Mouse (Mus musculus): ENCODE measurements at regions not wholly inside any gene's neighbourhood (a gene's known extent, or its start where the extent isn't known, plus 50 kb on each side); places are given as distances from the start of the nearest gene placed in this dataset.

DNA sequence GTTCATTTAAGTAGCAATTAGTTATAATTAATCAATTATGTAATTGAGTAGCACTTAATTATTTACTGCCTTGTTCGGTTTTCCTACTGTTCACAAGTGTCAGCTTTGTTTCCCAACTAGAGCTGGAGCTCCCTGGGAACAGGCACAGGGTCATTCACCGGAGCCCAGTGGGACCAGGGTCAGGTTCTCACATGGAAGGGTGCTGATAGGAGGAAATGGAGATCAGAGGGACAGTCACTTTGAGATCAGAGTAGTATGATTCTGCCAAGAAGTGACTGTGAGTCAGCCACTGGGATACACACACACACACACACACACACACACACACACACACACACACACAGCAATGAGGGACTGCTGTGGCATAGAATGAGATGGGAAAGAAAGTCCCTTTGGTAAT is 176.4 kb upstream of the Klhl29 start:
- no peak for DNase-seq

DNA sequence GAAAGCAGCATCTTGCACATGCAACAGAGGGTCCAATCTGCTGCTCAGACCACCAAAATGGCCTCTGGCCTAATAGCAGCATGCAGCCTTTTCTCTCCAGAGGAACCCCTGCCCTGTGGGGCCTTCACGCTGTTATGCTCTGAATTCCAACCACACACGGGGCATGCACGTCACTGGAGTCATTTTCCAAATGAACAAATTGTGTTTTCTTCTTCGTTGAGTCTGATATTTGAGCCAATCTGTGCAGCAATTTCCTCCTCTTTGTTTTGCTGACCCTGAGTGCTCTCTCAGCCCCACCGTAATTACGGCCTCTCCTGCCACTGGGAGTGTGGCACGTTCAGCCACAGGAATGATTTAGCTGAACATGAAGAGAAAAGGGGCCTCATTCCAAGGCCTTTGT is 174.3 kb upstream of the Klhl29 start:
- DNase-seq, result no peak

DNA sequence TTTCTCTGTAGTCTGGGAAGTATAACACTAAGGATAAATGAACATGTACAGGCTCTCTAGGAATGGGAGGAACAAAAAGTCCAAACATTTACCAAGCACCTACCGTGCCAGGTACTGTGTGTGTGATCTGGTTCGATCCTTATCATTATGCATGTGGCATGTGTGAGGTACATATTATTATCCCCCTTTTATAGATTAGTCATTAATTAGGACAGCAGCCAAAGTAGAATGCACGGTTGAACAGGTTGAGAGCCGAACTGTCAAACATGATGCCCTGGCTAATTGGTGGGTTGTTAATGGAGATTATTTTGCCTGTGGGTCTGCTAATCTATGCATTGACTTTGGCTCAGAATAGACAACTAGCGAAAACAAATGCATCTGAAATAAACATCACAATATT is 172.2 kb upstream of the Klhl29 start:
- no peak for DNase-seq

DNA sequence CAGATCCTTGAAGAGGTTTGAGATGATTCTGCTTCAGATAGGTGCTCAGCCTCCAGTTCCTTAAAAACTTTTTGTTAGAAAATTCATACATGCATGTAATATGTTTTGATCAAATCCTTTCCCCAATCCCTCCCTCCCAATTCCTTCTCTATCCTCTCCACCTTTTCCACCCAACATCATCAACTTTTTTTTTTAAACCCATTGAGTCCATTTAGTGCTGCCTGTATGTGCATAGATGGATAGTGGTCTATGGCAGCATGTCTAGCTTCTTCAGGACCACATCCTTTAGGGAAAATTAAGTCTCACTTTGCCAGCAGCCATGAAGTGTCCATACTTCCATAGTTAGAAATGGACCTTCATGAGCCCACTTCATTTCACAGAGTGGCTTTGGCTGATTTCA is 167.2 kb upstream of the Klhl29 start:
- DNase-seq, result no peak

DNA sequence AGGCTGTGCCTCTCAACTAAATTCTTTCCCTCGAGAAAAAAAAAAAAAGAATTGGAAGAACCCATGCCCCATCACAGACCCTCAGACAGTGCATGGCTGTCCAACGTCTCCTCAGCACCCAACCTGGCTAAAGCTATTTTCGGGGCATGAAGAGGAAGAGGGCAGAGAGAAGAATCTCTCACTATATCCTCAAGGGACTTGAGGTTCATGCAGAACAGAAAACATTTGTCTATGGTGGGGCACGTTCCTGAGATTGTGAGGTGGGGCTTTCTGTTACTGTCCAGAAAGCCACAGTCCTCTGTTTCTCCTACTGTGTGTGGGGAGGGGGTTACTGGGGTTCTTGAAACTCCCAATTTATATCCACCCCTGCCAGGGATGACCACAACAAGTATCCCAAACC is 120.8 kb upstream of the Klhl29 start:
- no peak for DNase-seq

DNA sequence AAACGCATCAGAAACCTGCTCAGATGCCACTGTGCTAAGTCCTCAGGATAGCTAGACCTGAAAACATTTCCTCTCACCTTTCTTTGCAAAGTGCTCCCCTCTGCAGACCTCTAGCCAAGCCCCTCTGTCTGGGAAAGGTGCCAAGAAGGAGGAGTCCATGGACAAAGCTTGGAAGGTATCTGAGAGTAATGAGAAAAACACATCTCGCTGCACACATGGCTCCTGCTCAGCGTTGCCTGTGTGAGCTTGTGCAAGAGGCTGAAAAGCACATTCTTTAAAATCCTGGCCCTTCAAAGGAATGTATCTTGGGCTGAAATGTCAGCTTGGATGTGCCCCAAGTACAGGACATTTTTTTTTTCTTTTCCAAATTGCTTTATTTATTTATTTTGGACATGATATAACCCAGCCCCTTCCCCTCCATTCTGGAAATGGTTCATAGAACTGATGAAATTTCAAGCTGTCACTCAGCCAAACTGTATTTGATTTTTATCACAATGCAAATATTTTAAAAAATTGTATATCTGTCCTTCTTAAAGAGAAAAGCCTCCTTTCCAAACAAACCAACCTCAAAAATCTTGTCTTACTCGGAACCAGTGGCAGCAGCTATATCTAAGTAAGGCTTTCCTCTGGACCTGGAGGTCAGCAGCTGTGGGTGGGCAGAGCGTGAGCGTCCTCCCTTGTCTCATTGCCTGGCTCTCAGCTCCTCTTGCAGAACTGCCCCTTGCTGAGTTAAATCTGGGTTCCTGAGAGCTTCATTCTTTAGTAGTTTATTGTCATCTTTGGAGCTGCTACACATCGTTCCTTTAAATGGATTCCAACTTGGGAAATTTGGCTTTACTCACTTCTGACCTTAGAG is 119.4 kb upstream of the Klhl29 start:
- DNase-seq, result no peak

DNA sequence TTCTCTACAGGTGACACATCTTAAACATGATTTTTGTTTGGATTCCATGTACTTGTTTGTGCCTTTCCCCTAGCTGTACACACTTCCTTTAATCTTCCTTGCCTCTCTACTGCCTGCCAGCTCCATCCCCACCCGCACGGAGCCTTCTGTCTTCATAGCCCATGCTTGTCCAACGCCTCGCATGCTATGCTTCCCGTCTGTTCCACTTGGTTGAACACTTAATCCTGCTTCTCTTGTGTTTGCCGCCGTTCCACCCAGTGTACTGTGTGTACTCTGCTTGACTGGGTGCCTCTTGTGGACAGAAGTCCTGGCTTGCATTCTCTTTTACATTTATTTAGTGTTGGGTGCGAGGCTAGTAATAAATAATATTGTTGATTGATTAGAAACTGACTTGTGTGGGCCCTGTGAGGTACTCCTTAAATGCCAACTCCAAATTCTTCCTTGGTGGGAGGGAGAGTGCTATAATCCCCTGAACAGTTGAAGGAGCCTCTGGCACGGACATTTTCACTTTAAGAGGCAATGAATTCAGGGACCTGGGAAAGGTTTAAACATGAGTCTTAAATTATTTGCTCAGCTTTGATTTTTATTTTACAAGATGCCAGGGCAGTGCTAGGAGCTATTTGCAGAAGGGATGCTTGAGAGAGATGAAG is 88.9 kb upstream of the Klhl29 start:
- DNase-seq, result no peak

DNA sequence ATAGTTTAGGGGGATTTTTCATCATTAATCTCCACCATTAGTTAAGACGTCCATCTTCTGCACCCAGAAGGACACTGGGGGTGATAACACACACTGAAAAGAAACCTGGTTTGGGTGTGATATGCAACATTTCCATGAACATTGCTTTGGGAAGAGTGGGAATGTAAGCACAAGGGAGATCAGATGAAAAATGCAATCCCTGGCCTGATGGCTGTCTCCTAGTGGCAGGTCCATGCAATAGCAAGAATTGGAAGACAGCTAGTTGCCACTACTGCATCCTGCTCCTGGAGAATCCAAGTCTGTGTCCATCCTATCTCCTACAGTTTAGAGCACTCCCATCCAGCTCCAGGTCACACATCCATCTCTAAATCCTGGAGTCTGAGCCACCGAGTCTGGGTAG is 77.7 kb upstream of the Klhl29 start:
- DNase-seq, result no peak

DNA sequence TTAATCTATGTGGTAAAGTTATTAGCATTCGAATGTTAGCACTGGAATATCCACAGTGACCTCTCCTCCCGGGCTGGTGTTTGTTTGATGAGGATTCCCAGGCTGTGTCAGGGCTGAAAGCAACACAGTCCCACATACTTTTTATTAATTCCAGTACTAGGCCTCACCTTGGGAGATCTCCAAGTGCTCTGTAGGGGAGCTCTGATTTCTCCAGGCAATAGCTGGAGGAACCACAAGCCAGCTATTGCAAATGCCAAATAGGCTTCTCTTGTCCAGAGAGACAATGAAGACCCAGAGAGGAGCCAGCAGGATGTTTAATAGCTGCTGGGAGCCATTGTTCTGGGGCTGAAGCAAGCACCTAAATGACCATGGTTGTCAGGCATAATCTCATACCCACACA is 68.2 kb upstream of the Klhl29 start:
- no peak for DNase-seq

DNA sequence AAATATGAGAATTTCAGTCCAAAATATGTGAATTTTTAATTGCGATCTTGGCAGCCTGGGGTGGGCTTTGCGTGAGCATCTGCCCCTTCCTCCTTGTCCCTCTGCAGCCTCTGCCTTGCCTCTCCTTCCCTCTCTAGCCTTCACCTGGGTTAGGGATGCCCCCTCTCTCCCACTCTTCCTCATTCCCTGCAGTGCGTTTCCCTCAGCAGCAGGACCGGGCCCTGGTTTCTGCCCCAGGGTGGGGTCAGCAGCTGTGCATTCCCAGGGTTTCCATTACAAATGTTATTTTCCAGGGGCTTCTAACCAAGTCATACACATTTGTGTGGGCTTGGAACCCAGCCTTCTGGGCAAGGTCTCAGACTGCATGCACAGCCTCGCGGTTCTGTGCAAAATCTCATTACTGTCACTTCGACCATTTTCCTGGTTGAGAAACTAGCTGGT is 67.6 kb upstream of the Klhl29 start:
- no peak for DNase-seq

DNA sequence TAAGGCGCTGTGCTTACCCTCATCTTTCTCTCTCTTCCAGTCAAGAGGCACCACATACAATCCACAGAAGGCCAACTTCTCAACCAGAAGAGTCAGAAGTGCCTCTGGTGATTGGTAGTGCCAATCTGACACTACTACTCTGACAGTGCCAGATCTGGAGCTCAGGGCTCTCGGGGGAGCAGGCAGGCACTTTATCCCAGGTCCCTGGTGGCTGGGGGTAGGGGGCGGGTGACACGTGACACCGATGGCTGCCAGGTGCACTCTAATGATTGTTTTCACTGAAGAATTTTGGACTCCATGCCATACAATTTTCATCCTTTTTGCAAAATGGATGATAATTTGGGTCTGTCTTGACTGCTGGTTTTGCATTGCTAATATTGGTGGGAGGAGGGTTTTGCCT is 67.2 kb upstream of the Klhl29 start:
- no peak for DNase-seq

DNA sequence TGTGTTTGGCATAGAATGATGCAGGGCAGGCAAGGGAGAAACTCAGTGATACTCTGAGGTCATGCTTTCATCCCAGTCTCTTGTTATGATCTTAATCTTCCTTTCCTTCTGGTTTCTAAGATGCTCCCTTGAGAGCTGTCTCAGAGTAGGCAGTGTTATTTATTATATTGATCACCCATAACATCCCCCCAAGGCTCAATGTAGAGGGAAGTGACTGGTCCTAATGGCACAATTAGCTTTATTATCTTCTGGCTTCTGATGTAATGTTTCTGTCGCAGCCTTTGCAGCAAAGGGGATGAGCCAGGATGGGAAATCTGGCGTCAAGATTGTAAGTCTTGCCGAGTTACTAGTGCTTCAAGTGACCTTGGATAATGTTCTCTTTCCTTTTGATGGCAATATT is 65.0 kb upstream of the Klhl29 start:
- DNase-seq, result no peak

DNA sequence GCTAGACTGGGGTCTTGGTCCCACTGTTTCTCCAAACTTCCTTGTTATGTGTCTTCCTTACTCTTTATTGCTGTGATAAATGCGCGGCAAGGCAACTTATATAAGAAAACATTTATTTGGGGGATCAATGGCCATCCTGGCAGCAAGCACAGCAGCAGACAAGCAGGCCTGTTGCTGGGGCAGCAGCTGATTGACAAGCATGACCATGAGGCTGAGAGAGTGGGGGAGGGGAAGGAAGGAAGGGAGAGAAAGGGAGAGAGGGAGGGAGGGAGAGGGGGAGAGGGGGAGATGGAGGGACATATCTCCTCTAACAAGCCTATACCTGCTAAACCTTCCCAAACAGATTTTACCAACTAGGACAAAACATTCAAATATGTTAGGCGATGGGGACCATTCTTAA is 60.4 kb upstream of the Klhl29 start:
- DNase-seq, result no peak

DNA sequence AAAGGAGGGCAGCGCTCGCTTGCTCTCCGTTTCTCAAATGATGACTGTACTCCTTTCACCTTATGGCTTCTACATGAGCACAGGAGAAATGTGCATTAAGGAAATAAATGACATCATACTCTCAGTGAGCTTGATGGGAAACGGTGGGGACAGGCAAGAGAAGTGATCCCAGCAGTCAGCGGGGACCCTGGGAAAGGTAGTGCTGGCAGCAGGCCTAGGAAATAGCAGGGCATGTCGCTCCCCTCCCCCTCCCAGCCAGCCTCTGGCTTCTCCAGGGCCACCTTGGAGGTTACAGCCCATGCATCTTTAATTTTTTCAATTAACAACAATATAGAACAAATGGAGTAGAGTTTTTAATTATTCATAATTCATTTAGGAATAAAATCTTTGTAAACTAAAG is 58.6 kb upstream of the Klhl29 start:
- DNase-seq, result no peak

DNA sequence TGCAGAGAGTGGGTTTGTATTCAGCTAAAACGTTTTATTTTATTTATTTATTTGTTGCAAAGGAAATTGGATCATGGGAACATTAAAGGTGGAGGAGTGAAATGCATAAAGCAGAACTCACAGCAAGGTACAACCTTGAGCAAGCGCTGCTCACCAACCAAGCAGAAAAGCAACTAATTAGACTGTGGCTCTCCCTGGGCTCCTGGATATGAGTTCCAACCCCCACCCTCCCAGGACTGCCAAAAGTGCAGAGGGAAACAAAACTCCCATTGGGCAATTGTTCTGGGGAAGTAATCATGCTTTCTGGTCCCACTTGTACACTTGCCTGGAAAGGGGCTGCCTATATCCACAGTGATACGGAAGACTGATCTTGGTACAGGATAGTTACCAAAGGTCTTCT is 57.2 kb upstream of the Klhl29 start:
- no peak for DNase-seq

DNA sequence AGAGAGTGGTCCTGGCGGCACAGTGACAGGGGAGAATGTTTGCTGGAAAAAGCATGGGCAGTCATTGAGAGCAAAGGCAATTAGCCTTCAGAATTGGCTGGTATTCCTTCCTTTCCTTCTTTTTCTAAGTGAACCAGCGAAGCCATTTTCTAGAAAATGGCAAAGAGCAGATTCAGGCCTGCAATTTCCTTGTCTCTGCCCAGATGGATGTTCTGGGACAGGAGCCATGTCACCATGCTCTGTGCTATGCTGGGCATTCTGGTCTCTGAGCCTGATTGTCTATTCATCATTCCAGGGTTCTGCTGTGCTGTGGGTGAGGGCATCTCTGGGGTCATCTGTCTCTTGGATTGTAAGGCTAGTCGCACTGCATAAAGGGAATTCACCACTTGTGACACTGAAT is 53.3 kb upstream of the Klhl29 start:
- no peak for DNase-seq
